Mouse (Mus musculus) c-Kit-positive CD71-negative TER-119-negative erythroid progenitor cells, embryonic 14.5 days (primary cell): ENCODE data around the gene Tbk1.

Experiments
- DNase-seq: peaks from one replicate; pipeline ENCODE4 v3.0.0-alpha.2; 2013; ENCODE audit warnings: low read depth

The Tbk1 gene

DNA sequence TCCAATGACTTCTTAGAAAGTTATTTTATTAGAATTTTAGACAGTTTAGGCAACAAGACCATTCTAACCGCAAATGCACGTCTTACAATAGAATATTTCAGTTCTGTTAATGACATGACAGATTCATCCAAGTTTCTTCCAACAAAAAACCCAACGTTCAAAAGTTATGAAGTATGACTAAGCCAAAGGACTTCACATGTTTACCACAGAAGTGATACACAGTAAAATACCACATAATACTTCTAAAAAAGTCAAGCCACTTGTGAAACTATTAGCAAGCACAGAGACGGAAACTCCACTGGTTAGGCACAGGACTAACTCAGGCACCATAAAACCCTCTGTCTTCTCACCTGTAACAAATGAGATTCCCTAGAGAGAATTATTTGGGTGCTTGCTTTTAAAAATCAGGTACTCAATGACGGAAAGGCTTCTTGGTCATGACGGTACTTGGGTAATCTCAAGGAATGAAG is 819 bp upstream of the Tbk1 start:
- DNase-seq: no peak

DNA sequence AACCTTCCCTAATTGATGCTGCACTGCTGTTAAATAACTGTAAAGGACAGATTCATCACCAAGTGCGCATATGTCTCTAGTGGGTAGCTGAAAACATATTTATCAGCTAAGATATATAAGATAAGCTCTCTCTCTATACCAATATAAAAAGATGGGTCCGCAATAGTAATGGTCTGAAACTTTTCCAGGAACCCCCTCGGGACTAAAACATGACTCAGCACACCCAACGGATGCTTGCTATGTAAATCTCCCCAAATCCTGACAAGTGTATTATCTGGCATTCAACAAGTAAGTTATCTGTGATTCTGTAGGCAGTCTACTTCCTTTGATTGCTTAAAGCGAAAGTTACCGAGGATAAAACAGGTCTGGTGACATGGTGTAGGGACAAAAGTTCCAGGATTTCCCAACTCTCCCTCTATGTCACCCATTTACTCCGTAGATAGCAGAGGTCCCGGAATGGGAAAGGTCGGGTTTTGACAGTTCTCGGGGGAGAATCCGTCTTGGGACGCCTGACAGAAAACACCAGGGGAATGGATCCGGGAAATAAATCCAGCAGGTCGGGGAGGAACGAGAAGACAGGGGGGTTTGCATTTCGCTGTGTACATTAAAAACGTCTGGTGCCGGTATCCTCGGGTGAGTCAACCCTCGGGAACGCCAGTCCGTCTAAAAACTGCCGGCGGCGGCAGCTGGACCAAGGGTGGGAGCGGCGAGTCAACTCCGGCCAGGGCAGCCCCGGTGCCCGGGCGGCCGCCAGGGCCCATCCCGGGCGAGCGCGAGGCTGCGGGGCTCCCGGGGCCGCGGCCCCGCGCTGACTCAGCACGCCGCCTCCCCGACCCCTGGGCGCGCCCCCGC is 570 bp downstream of the Tbk1 start:
- no peak for DNase-seq

GRCm38 (mm10) chr10:121585056-121585790 is 1.4 kb downstream of the Tbk1 start:
- DNase-seq: no peak

GRCm38 (mm10) chr10:121584033-121584432 is 2.6 kb downstream of the Tbk1 start:
- DNase-seq: no peak

DNA sequence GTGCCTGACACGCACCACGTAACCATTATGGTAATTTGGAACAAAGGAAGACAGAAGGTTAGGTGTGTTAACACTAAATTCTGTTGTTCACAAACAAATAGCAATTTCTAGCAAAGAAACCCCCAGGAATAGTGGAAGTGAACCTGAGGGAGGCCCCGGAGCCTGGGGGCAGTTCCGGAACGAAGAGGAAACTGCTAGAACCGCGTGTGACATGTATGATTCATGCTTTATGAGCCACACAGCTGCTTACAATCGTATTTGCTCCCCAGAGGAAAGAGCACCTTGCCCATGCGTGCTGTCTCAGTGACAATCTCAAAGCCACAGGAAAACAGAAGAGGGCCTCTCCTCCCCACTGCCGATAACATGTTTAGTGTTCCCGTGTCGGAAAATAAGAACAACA is 3.6 kb downstream of the Tbk1 start:
- peak; percentile 34 for DNase-seq

DNA sequence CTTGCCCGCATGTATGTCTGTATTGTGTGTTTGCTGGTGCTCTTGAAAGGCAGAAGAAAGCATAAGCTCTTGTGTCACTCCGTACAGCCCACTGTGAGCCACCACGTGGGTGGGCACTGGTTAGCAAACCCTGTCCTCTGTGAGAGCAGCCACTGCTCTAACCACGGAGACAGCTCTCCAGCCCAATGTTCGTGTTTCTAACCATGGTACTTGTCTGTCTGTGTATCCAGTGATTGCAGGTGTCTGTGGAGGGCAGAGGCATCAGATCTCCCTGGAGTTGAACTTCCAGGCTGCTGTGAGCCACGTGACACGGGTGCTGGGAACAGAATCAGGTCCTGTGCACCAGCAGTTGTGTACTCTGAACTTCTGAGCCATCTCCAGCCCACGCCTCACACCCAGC is 4.3 kb downstream of the Tbk1 start:
- no peak for DNase-seq

DNA sequence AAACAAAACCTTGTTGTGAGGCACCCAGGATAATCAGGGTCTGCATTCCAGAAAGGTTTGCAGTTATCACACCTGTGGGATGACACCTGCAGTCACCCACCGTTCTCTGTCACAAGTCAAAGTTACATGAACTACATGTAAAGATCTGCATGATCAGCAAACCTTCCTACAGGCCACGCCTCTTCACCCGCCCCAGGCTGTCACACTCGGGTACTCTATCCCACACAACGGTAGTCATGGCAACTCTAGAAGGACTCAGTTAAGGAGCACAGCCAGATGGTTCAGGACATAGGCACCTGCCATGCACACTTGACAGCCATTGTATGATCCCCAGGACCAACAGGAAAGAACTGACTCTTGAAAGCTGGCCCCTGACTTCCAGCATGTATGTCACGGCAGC is 5.2 kb downstream of the Tbk1 start:
- DNase-seq: no peak

DNA sequence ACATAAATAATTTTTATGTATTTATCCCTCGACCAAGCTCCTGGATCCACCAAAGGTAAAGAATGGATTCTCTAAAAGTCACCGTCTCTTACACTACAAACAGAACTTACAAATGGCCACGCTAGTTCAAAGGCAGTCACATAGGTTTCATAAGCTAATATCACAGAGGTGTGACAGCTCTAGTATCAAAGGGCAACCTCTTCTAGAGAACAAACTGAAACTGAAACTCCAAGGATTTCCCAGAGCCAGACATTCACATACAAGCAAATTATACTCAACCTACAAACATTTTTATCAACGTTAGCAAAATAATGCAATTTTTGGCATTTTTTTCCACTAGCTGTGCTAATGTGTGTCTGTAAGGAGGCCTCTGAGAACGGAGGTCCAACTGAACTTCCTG is 6.2 kb downstream of the Tbk1 start:
- DNase-seq: no peak

DNA sequence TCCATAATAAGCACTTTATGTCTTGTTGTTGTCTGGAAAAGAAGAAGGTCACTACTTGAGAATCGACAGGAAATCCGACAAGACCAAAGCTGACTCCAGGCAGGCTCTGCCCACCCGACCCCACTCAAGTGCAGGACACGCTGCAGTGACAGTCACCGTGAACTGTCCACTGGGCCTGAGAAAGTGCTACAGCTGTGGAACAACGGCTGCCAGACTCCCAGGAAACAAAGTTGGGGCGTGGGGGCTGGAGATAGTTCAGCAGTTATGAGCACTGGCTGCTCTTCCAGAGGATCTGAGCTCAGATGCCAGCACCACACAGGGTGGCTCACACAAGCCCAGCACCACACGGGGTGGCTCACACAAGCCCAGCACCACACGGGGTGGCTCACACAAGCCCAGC is 10.2 kb downstream of the Tbk1 start:
- DNase-seq: no peak

DNA sequence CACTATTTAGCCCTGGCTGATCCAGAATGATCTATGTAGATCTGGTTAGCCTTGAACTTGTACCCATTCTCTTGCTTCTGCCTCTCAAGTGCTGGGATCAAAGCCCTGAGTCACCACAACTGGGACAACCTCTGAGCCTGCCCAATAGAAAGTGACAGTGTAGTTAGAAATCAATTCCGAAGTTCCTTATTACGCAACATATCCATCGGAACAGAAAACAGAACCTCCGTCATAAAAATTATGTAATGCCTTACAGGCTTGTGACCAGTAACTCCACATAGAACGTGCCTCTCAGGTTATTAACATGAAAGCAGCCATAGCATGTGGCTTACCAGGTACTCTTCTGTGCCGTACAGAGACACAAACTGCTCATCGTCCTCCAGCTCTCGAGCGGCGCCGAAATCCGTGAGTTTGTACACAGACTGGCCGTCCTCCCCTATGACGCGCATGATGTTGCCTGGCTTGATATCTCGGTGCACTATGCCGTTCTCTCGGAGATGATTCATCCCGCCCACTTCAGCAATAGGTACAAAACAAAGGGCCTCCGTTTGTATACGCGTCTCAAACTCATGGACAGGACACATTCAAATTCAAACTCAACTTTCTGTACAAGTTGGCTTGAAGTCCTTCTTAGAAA is 15.0 kb downstream of the Tbk1 start:
- DNase-seq: no peak

DNA sequence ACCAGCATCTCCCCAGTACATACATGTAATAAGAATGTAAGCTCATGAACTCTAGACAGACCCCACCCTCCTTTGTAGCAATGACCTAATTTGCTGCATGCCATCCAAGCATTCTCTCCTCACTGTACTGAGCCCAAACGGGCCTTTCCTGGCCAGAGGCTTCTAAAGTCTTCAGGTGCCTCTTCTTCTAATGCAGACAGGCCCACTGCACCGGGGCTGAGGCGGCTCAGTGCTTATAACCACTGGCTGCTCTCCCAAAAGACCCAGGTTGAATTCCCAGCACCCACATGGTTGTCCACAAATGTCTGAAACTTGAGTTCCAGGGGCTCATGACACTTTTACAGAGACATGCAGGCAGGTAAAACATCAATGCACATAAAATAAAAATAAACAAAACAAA is 15.6 kb downstream of the Tbk1 start:
- no peak for DNase-seq

- no peak for DNase-seq
Observed at GRCm38 (mm10) chr10:121569796-121570195, 16.8 kb downstream of the Tbk1 start.

DNA sequence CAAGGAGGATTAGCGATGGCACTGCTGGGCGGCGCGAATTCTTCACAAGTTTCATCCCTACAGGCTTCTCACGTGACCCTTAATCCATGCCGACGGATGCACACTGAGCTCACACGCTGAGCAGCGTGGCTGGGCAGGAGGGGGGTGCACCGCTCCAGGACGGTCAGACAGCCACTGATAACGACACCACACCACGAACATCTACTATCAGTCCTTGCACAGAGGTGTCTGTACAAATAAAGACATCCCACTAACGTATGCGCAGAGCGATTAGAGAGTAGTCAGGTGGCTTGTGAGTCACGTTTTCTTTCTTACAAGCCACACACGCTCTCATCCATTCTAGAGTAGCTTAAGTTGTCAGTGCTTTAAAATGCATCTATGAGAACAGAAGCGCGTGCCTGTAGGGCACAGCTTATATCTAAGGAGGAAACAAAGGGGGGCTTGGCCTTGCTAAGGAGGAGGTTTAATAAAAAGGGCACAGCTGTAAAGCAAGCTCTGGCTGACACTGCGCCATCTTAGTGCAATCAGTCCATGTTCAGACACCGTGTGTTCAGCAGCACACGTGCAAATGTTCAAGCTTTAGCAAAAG is 17.5 kb downstream of the Tbk1 start:
- no peak for DNase-seq

DNA sequence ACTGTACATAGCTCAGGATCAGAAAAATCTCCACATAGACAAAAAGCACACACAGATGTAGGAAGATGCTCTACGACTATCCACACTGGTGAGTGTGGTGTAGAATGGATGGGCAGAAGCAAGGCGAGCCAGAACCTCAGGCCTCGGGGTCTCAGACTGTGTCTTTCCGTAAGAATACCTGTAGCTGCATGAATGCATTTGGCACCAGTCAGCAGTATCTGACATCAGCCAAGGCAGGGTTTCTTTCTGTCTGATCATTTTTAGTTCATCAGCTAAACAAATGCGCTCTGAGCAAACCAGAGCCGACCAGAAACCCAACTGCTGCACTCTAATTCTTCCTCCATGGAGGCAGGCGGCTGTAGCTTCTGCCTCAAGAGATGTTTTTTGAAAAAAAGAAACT is 18.1 kb downstream of the Tbk1 start:
- no peak for DNase-seq

- no peak for DNase-seq
Observed at GRCm38 (mm10) chr10:121568026-121568425, 18.6 kb downstream of the Tbk1 start.

- no peak for DNase-seq
Observed at GRCm38 (mm10) chr10:121564447-121564846, 22.1 kb downstream of the Tbk1 start.

DNA sequence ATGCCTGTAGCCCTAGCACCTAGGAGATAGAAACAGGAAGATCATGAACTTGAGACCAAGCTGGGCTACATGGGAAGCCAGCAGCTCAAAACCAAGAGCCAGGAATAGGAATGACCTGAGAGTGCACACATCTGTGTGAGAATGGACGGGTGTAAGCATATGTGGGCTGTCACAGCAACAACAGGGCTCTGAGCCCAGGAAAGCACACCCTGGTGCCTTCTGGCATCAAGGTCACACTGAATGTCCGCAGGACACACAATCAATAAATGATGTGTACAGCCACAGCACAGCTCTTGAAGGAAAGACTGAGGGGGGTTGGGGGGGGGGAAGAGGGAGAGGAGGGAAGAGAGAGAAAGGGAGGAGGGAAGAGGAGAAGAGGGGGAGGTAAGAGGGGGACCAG is 28.4 kb downstream of the Tbk1 start:
- no peak for DNase-seq

DNA sequence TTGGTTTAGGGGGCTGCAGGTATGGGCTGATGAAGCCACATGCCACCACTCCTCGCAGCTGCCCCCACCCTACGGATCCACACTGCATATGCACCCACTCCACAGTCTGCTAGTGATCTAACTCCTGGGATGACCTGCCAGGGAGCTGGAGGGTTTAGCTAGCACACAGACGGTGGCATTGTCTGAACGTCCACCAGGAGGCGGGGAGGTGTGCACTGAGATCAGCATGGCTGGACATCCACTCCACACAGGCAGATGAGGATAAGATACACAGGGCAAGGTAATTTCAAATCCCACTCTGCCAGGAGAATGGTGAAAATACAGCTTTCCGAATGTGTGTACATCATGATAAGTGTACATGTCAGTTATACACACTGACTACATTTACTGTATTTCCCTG is 30.3 kb downstream of the Tbk1 start:
- no peak for DNase-seq

DNA sequence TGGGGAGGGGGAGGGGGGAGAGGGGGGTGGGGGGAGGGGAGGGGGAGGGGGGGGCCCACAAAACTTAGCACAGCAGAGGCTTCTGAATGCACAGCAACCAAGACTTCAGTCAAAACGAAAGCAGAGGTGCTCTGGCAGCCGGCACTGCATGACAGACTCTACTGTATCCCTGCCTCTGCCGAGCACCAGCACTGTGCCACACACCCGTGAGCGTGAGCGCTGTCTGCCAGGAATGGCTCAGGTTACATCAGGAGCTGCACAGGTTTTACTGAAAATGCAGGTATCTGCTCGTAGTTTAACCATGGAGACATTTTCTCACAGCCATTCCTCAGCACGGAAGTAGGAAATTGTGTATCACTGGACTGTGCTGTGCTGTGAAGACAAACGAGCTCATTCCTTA is 36.3 kb downstream of the Tbk1 start:
- DNase-seq: no peak

- no peak for DNase-seq
Observed at GRCm38 (mm10) chr10:121549670-121550069, 36.9 kb downstream of the Tbk1 start.

DNA sequence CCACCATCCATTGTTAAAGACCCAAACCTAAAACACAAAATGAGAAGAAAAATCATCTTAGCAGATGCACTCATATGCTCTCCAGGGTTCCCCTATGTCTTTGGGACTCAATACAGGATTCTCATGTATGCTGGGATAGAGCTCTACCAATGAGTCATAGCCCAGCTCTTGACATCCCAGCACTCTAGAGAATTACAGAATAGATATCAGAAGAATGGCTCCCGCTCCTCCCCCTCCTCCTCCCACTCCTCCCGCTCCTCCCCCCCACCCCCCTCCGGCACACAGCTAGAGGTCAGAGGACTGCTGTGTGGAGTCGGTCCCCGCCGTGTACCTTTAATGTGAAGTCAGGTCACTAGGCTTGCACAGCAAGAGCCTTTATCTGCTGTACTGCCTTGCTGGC is 39.4 kb downstream of the Tbk1 start:
- DNase-seq: no peak

GRCm38 (mm10) chr10:121543577-121543976 is 43.0 kb downstream of the Tbk1 start:
- DNase-seq: no peak

GRCm38 (mm10) chr10:121542156-121542555 is 44.4 kb downstream of the Tbk1 start:
- DNase-seq: no peak
